Mouse (Mus musculus): ENCODE measurements around the gene Dnajc28.

Dnajc28 gene

DNA sequence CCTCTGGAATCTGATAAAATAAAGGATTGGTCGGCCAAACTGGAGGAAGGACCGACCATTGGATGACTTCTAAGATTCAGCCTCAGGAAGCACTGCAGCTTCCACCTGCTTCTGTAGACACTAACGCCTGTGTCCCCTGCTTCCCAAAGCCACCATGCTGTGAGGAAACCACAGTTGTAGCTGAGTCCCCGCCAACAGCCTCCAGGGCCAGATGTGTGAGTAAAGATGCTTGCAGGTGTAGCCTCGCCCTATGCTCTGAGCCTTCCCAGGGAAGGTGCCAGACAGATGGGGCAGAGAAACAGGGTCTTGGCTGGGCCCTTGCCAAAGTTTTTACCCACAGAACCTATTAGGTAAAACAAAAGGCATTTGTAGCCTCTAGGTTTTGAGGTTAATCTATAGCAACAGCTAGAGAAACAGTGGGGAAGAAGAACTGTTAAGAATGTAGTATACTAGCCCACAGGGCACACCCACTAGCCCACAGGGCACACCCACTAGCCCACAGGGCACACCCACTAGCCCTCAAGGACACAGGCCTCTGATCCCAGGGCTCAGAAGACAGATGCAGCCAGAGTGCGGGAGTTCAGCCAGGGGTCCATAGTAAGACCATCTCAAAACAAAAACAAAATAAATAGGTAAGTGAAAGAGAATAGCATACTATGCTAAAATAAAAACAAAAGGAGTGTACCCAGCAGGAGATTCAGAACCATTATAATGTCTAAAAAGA lies 30.9 kb downstream of the Dnajc28 start:
- DNase-seq: no peak

DNA sequence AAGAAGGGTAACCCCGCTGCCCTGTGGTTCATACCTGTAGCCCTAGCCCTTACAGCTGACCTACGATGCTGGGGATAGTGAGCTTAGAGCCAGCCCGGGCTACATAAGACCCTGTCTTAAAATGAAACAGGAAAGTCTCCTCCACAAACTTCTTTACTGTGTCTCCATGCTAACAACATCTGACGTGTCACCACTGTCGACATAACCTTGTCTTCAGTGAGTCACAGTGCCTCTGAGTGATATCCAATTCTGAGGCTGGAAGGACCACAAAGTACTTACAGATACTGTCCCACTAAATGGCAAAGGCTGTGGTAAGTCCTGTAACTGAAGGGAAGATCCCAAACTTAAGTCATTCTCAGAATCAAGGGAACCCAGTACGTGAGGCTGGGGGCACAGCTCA lies 32.6 kb downstream of the Dnajc28 start:
- DNase-seq: no peak

DNA sequence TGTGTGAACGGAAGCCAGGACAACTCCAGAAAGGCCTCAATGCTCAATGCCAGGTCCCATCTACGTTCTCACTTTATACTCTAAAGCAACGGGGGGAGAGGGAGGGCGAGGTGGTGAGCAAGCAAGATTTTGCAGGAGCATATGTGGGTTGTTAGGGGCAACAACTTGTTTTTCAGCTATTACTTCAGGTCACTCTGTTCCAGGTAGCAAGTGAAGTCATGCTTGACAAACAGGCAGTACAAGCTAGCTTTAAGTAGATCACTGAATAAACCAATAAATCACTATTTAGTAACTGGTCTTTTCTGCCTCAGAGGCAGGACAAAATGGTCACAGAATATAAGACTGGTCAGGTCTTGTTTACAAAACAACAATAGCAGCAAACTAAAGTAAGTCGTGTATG lies 33.2 kb downstream of the Dnajc28 start:
- DNase-seq: no peak

DNA sequence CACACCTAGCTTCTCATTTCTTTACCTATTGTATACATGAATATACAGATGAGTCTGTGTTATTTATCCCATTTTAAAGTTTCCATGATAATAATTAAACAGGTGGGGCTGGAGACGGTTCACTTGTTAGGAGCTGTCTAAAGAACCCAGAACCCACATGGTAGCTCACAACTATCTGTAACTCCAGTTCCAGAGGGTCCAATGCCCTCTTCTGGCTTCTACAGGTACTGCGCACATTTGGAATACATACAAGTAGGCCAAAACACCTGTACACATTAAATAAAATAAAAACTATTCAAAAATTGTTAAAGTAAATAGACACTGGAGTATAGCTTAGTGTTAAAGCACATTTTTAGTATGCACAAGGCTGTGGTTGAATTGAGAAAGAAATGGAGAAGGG lies 36.5 kb downstream of the Dnajc28 start:
- DNase-seq: peak in 1 of 2 experiments; percentile 50

DNA sequence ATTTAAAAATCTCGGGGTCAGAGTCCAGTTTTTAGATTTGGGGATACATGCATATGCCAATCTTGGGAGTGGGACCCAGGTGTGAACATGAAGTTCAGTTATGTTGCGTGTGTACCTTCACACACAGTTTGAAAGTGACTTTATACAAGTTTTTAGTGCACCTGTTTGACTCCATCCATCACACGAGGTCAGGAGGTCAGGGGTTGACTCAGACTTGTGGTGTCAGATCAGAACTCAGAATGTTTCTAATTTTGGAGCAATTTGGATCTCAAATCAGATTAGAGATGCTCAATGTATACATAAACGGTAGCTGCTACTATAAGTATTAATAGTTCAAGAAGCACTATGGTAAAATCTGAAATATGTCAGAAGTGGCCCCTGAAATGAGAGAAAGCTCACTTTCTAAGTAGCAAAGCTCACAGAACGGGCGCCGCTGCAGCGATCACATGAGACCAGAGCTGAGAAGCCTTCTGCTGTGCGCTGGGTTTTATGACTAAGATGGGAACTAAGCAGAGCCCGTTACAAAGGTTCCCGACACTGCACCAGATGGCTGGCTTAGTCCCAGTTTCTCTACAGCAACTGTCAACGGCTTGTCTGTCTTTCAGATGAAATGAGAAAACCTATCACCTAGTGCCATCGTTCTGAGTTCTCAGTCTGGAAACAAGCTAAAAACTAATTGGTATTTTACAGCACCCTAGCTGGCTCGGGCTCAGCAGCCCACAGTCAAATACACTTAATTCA lies 39.7 kb downstream of the Dnajc28 start:
- DNase-seq: no peak

DNA sequence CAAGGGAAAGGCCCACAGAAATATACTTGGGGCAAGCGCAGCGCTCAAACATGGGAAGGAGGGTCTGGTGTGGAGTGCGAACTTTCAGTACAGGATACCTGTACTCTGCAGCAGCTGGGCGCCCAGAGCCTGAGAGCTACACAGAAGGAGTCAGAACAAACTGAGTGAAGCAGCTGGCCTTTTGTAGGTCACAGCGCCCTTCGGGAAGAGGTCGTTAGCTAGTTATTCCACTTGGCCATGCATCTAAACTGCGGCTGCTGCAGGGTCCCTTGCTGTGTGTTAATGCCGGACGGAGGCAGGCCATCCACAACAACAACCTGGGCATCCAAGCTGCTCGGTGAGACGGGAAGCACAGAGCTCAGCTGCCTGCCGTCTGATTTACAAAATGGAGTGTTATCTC lies 43.7 kb downstream of the Dnajc28 start:
- no peak for DNase-seq

DNA sequence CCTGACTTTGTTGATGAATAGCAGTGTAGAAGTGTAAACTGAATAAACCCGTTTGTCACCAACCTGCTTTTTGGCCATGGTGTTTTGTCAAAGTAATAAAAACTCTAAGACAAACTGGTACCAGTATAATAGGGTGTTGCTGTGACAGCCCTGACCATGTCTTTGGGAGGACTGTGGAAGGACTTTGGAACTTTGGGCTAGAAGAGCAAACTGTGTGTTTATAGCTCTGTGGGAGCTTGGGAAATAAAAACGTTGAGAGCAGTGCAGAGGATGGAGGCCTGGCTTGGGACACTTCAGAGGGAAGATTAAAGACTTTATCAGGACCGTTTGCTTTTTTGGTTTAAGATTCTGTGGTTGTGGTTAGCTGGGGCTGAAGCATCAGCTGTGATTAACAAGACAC lies 47.7 kb downstream of the Dnajc28 start:
- no peak for DNase-seq

DNA sequence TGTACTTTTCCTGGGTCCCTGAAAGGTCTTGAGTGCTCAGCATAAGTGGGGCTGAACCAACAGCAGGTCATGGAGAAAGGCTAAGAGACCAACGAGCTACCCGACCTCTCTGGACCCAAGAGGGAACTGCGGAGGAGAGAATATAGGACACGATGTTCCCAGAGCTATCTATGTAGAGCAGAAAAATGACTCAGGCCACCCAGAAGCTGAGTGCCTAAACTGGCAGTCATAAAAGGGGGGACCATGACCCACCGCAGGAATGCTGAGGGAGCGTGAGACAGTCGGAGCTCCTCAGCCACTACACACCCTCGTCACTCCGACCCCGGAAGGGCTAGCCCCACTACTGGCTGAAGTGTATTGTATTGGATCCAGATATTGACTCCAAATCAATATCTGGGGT lies 49.9 kb downstream of the Dnajc28 start:
- no peak for DNase-seq

DNA sequence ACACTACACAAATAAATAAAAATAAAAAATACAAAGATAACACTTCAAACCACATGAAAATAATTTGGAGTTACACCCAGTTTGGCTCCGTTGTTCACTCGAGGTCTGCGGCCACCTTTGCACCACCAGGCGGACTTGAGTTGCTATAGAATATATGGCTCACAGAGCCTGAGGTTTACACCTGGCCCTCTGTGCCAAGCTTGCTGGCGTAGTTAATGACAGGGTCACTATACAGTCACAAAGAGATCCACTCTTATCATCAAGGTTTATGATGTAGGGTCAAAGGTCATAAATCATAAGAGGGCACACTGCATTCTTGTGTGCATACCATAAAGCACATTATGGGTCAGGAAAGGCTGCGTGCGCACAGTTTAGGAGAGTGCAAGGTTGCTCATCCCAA lies 52.8 kb downstream of the Dnajc28 start:
- DNase-seq: no peak

DNA sequence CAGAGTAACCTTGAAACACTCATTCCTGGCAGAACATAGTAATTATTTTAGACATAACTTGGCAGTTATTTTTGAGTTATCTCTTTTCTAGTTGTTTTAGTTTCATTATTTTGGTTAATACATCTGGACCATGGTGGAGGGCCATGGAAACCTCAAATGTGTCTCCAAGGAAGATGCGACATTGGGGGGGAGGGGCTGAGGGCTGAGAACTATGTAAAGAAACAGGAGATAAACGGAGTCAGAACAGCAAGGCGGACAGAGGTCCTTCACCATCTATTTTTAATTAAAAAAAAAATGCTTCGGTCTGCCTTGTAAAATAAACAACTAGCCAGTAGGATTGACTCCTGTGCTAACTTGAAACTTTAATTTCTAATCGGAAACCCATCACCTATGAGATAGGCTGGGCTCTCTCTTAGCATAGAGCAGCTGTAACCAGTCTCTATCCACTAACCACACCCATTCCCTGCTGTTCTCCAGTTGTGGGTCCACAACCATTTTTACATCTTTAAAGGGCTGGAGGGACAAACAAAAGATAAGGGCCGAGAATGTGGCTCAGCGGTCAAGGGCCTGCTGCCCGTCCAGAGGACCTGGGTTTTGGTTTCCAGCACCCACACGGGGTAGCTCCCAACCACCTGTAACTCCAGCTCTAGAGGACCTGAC lies 53.4 kb downstream of the Dnajc28 start:
- DNase-seq: no peak

DNA sequence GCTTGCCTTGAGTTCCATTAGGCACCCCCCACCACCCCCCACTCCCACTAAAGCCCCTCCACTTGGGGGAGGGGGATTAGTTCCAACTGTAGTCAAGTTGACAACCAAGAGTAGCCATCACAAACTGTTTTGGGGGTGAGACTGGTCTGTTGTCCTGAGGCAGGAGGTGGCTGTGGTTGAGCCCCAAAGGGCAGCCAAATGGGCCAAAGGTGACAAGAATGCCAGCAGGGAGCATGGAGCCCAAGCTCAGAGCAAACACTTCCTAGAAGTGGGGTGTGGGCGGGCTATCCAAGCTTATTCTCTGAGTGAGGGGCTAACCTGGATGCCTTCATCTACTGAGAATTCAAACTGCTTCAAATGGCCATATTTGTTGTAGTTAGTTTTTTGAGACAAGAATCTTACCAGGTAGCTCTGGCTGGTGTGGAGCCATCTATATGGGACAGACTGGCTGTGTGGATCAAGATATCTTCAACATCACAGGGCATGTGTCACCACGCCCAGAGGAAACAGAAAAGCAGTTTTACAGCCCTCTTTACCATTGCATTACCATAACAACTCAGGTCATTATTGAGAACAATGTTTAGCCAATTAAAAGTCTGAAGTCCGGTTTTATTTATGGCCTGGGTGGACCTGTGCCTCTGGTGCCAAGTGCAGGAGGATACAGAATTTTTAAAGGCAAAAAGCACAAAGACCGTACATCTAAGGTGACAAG lies 54.1 kb downstream of the Dnajc28 start:
- no peak for DNase-seq

Data from lung, postnatal 4 days (tissue).